Mouse (Mus musculus): ENCODE results near the gene Plpp4.

The Plpp4 gene

GRCm38 (mm10) chr7:129256621-129257373 lies at the start of gene Plpp4:
TSS of gene Plpp4 (plus strand) at chr7:129257031.
- DNase-seq: peak; percentile 10

- no peak for DNase-seq
These were observed 40.8 kb upstream of the Plpp4 start for GRCm38 (mm10) chr7:129215926-129216543.

GRCm38 (mm10) chr7:129216547-129217195 lies 40.2 kb upstream of the Plpp4 start:
- DNase-seq: no peak

GRCm38 (mm10) chr7:129220948-129221347 lies 35.9 kb upstream of the Plpp4 start:
- DNase-seq: no peak

GRCm38 (mm10) chr7:129221649-129222048 lies 35.2 kb upstream of the Plpp4 start:
- DNase-seq: no peak

GRCm38 (mm10) chr7:129235410-129235809 lies 21.4 kb upstream of the Plpp4 start:
- DNase-seq: no peak

- DNase-seq: no peak
These were observed 20.8 kb upstream of the Plpp4 start for GRCm38 (mm10) chr7:129235995-129236394.

GRCm38 (mm10) chr7:129250981-129251380 lies 5.8 kb upstream of the Plpp4 start:
- DNase-seq: no peak

- DNase-seq: no peak
These were observed 3.4 kb upstream of the Plpp4 start for GRCm38 (mm10) chr7:129253406-129253805.

GRCm38 (mm10) chr7:129254126-129254525 lies 2.7 kb upstream of the Plpp4 start:
- no peak for DNase-seq

- no peak for DNase-seq
These were observed 1.4 kb upstream of the Plpp4 start for GRCm38 (mm10) chr7:129255406-129255805.

- DNase-seq: no peak
These were observed 665 bp downstream of the Plpp4 start for GRCm38 (mm10) chr7:129257374-129258018.

GRCm38 (mm10) chr7:129258331-129258730 lies 1.5 kb downstream of the Plpp4 start:
- DNase-seq: no peak

GRCm38 (mm10) chr7:129259195-129259594 lies 2.4 kb downstream of the Plpp4 start:
- no peak for DNase-seq

- no peak for DNase-seq
These were observed 17.0 kb downstream of the Plpp4 start for GRCm38 (mm10) chr7:129273867-129274266.

GRCm38 (mm10) chr7:129274726-129275125 lies 17.9 kb downstream of the Plpp4 start:
- DNase-seq: no peak

GRCm38 (mm10) chr7:129277751-129278150 lies 20.9 kb downstream of the Plpp4 start:
- DNase-seq: no peak

GRCm38 (mm10) chr7:129278801-129279200 lies 22.0 kb downstream of the Plpp4 start:
- DNase-seq: no peak

- DNase-seq: no peak
These were observed 22.4 kb downstream of the Plpp4 start for GRCm38 (mm10) chr7:129279261-129279660.

GRCm38 (mm10) chr7:129281966-129282365 lies 25.1 kb downstream of the Plpp4 start:
- DNase-seq: no peak

- DNase-seq: no peak
These were observed 28.5 kb downstream of the Plpp4 start for GRCm38 (mm10) chr7:129285186-129285868.

- no peak for DNase-seq
These were observed 36.4 kb downstream of the Plpp4 start for GRCm38 (mm10) chr7:129293211-129293610.

- DNase-seq: no peak
These were observed 44.8 kb downstream of the Plpp4 start for GRCm38 (mm10) chr7:129301622-129302021.
